Mouse (Mus musculus): ENCODE data around the gene Sorbs1. TPM values are rescaled to one million over a fixed set of nuclear protein-coding genes. Genes with fewer than 3 reads are reported as not detected.

Sorbs1 gene
- total RNA-seq, 2 experiments from 2014 or later: 93.0 to 278 TPM

- no peak for DNase-seq (ENCODE audit: low spot score in 2 of 2)
These were observed 133.6 kb downstream of the Sorbs1 start for GRCm38 (mm10) chr19:40380005-40380404.

- no peak for DNase-seq (ENCODE audit: low spot score in 2 of 2)
These were observed 134.5 kb downstream of the Sorbs1 start for GRCm38 (mm10) chr19:40379081-40379480.

DNA sequence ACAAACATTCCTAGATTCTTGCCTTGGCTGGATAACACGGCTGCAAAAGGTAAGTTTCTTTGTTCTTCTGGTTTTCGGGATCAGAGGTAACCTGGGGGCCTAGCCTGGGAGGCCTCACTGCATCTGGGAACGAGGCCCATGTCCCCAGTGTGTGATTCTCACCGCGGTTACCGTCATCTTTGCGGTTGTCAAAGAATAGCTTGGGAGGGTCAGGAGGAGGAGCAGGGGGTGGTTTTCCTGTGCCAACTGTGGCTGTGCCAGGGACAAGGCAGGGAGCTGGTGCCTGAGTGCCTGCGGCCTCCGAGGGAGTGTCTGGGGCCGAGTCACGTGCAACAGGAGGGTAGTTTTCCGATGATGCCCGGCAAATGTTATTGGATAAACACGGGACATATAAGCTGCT lies 135.9 kb downstream of the Sorbs1 start:
- no peak for DNase-seq (ENCODE audit: low spot score in 2 of 2)

DNA sequence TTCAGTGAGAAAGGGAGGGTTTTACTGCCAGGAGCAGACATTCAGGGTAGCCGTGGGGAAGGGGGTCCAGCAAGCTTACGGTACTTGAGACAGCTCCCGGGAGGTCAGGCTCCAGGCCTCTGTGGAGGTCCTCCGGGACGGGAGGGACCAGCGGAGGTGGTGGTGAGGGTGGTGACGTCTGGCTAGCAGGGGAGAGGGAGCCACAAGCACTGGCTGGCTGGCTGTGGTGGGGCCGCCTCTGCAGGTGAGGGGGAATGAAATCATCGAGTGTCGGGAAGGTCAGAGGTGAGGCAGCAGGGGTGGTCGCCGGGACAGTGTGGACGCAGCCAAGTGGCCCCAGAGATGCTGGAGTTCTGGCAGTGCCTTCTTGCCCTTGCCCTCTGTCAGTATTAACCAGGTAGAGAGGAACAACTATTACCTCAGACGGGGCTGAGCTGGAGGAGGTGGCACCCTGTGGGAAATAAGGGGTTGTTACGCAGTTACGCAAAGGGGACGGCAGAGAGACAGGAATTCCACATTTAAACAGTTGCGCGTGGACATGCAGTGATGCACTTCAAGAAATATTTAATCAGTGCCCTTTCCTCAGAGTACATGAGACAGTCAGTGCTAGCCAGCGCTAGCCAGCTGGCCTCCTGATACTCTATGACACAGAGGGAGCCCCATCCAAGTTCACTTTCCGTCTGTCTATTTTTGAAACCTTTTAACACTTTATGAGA lies 136.9 kb downstream of the Sorbs1 start:
- no peak for DNase-seq (ENCODE audit: low spot score in 2 of 2)

GRCm38 (mm10) chr19:40374720-40375119 lies 138.9 kb downstream of the Sorbs1 start:
- no peak for DNase-seq (ENCODE audit: low spot score in 2 of 2)

GRCm38 (mm10) chr19:40372679-40373078 lies 140.9 kb downstream of the Sorbs1 start:
- no peak for DNase-seq (ENCODE audit: low spot score in 2 of 2)

DNA sequence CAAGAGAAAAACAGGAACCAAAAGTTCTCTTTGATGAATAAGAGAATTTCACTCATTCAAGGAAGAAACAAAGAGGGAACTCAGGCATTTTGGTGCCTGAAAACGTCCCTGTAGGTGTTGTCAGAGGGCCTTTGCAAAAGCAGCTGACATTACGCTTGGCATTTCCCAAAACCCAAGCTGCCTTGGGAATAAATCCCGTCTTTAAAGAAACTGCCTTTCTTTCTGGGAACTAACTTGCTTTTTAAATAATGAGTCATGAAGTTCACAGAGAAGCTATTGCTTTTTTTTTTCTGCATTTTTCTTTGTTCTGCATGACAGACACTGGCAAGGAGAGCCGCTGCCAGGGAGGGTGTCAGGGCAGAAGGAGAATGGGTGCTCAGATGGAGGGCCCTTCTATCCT lies 141.7 kb downstream of the Sorbs1 start:
- no peak for DNase-seq (ENCODE audit: low spot score in 2 of 2)

DNA sequence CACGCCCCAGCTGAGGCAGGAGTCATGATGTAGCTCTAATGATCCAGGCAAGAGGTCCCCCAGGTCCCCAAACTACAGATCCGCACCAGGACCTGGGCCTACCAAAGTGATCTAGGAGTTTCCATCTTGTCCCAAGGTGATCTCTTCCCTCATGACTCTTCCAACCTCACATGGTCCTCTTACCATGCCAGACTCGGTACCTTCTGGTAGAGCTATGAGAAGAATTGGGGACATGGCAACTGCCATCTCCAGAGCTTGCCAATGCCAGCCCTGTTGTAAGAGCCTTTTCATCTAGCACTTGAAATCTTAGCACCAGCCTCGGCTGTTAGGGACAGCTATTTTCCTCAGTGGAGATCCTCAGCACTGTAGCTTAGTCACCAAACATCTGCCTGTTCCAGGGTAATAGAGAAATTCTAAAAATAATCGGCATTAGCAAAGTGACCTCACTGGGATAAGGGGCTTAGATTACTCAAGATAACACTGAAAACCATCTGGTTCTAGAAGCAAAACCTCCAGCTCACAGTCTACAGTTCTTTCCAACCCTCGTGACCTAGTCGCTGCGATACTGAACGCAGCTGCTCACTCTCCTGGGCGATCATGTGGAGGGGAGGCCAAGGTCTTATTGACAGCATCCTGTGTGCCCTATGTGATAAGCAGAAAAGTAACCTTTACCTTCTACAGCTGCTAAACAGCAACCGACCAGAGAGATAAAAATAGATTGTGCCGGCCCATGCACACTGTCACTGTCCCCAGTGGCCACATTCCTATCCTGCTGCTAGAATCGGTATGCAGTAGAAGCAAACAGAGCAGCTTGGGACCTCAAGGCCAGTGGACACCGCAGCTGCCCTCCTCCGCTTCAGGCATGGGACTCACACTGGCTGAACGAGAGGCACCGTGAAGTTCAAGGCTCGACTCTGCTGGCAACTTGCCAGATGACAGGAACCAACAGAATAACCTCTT lies 143.4 kb downstream of the Sorbs1 start:
- DNase-seq (ENCODE audit: low spot score in 2 of 2): peak in 1 of 2 experiments; percentile 59

DNA sequence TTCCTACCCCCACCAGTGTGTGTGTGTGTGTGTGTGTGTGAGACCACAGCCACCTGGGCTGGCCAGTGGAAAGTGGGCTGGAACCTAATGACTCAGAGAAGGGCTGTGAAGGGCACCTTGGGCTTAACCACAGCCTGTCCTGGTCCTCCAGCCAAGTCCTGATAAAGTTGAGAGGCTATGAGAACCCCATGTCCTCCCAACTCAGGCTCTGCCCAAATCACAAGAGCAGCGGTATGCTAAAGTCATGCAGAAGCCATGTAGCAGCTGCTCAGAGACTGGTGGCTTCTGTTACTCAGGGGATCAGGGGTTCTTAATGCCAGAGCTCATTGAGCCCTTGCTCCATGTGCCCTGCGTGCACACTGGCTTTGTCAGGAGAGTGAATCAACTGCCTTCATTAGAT lies 145.1 kb downstream of the Sorbs1 start:
- no peak for DNase-seq (ENCODE audit: low spot score in 2 of 2)

GRCm38 (mm10) chr19:40366163-40366941 lies 147.2 kb downstream of the Sorbs1 start:
- DNase-seq (ENCODE audit: low spot score in 2 of 2): no peak

GRCm38 (mm10) chr19:40365137-40365536 lies 148.4 kb downstream of the Sorbs1 start:
- DNase-seq (ENCODE audit: low spot score in 2 of 2): no peak

- DNase-seq (ENCODE audit: low spot score in 2 of 2): no peak
These were observed 150.1 kb downstream of the Sorbs1 start for GRCm38 (mm10) chr19:40363447-40363846.

GRCm38 (mm10) chr19:40362203-40362865 lies 151.2 kb downstream of the Sorbs1 start:
- DNase-seq (ENCODE audit: low spot score in 2 of 2): no peak

DNA sequence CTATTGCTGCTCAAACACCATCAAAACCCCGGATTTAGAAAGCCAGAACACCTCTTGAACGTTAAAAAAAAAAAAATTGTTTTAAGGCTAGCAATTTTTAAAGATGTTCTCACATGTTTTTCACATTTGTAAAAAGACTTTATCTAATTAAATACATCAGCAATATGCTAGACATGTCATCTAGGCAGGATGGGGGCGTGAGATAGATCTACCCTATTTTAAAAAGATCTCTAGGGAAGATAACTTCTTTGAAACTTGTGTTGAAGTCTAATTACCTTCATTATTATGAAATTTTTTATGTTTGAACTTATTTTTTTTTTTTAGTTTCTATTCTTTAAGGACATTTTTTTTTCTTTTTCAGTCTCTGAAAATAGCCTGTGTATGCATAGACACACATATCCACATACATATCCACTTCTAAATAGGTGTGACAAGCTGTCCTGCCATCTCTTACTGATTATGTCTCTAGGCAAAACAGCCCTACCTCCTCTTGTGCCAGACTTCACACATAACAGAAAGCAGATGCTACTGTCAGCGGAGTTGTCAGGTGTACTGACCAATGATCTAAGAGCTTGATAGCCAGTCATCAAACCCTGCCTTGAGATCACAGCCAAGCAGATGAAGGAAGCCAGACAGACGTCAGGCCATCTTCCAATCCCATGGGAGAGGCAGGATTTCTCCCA lies 153.7 kb downstream of the Sorbs1 start:
- DNase-seq (ENCODE audit: low spot score in 2 of 2): no peak

DNA sequence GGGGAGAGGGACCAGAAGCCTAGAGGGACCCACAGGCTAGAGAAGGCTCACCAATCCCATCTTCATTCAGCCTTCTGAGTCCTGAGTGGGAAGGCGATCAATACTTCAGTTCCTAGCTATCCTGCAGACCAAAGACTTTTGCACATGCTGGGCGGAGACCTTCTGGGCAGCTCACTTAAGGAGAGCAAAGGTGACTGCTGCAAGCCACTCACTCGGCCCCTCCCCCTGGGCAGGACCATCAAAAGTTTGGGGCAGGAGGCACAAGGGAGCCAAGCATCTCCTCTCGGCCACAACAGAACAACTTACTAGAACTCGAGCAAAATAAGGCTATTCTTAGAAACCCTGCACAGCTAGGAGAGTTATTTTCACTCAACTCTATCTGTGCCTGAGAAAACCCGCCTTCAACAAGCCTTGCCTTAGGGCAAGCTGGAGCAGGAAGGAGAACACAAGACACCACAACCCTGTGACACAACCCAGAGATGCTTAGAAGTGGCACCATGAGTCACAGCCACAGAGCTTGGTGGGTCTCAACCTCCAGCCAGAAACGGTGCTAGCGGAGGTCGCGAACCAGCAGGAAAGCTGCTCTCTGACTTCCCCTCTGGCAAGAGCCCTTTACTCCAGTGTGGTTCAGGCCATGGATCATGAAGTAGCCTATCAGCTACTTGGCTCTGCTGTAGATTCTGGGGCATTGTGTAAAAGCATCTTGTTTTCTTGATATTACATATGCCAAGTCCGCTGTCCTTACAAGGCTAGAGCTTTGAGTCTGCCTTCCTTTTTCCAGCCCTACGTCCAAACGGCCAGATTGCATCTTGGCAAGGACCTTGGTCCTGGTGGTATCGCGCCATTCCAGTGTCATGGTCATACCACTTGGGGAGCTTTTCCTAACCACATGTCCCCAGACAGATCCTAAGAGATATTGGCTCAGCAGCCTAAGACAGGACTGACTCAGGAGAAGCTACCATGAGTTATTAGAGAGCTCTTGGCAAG lies 156.8 kb downstream of the Sorbs1 start:
- no peak for DNase-seq (ENCODE audit: low spot score in 2 of 2)

- DNase-seq (ENCODE audit: low spot score in 2 of 2): no peak
These were observed 158.5 kb downstream of the Sorbs1 start for GRCm38 (mm10) chr19:40355075-40355474.

DNA sequence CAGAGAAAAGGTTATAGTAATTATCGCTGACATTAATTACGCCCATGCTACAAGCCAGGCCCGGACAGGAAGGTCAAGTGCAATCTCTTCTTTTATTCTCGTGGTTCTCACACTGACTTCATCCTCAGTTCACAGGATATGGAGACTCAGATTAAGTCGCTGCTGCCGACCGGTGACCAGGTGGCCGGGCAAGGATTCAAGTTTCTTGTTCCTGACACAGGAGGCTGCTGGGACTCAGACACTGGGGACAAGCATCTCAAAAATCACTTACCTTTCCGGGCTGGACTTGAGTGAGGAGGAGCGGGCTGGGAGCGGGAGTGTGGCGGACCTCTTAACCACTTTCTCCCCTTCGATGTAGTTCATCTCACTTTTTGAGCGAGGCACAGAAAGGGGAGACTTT lies 161.6 kb downstream of the Sorbs1 start:
- no peak for DNase-seq (ENCODE audit: low spot score in 2 of 2)

- DNase-seq (ENCODE audit: low spot score in 2 of 2): no peak
These were observed 162.7 kb downstream of the Sorbs1 start for GRCm38 (mm10) chr19:40350835-40351234.

All from adrenal gland, adult 18-20 months (tissue).